Mouse (Mus musculus) left cerebral cortex, adult 18-20 months (tissue): Measurements from ENCODE around the gene Ccdc14. TPM values are rescaled to one million over a fixed set of nuclear protein-coding genes. Genes with fewer than 3 reads are reported as not detected.

ENCODE experiments used
- total RNA-seq, 2 experiments: library from RNA; stranded (reverse); gene quantifications; 2 replicates each; pipeline ENCODE4 v1.2.3; 2021

Gene Ccdc14
- total RNA-seq, 2 experiments from 2014 or later: 2.6 to 2.9 TPM

Other genes starting within 250 kb of the Ccdc14 start
- 100 to 1,000 TPM; 448 to 531 TPM for gene Kalrn, start 117.1 kb upstream of the Ccdc14 start, total RNA-seq
- not detected for gene Ropn1, start 40.7 kb upstream of the Ccdc14 start, total RNA-seq
- gene Mylk, start 54.6 kb downstream of the Ccdc14 start, total RNA-seq: 10 to 100 TPM; 13.8 to 15.7 TPM